Comparison of ENCODE assay signal across 8 mouse cellular contexts in genomic region chr16:17530640-17531288, GRCm38 (mm10). TPM values are rescaled to one million over a fixed set of nuclear protein-coding genes. Genes with fewer than 3 reads are reported as not detected.
DNase-seq lines count a peak whose midpoint lies in the region; ATAC-seq and TF ChIP-seq lines count a peak whose summit lies in the region.

Gene Thap7, minus strand, starts transcription at chr16:17531136.

- peaks cover 18% of the 10 kb centered on the region for H3K79me2 ChIP-seq in MEL (ENCODE audit: control insufficient read depth, insufficient read depth, low read length, poor library complexity)

- H3K27me3 ChIP-seq in MEL (ENCODE audit: control insufficient read depth in 1 of 2, insufficient read depth in 2 of 2, low read length in 2 of 2): no peaks in the 10 kb centered on the region
- no peaks in the 10 kb centered on the region for H3K27me3 ChIP-seq in cerebellum, adult 2 months (ENCODE audit: control insufficient read depth, insufficient read depth, low read length)
- H3K27me3 ChIP-seq in lung, embryonic 16.5 days (ENCODE audit: control insufficient read depth, insufficient read depth, low read depth, low read length): no peaks in the 10 kb centered on the region

- peak; percentile 88 to 93 for ATAC-seq in hematopoietic stem cell, adult 5-6 weeks (replicated peaks in 1 of 2; ENCODE audit: insufficient read depth in 1 of 2, low FRiP score in 2 of 2, low TSS enrichment in 1 of 2, low read depth in 1 of 2, poor library complexity in 2 of 2, severe bottlenecking in 2 of 2)
- peak; percentile 97 for ATAC-seq in lung, embryonic 16.5 days (ENCODE audit: low read depth)

- no peak for TF ChIP-seq RAD21 in MEL (IDR thresholded peaks at IDR 0.05; ENCODE audit: low read depth, low read length)

- peaks cover 0 to 13% of the 10 kb centered on the region in 2 experiments; a peak in 2 of 4 replicates for H3K4me1 ChIP-seq in MEL (ENCODE audit: control insufficient read depth in 1 of 2, insufficient read depth in 2 of 2, low read length in 2 of 2)
- H3K4me1 ChIP-seq in cerebellum, adult 2 months (ENCODE audit: control insufficient read depth, insufficient read depth, low read length): no peaks in the 10 kb centered on the region; the same call in 1 of the 2 replicates
- peaks cover 16% of the 10 kb centered on the region for H3K4me1 ChIP-seq in lung, embryonic 16.5 days (replicated peaks; ENCODE audit: control insufficient read depth, insufficient read depth, low read length)

- DNase-seq in MEL (ENCODE audit: low read depth, low spot score): peak; percentile 98
- DNase-seq in cerebellum, adult 2 months: peak; percentile 96
- peak; percentile 97 for DNase-seq in forelimb bud, embryonic 11.5 days (ENCODE audit: low read depth, low spot score)
- peak; percentile 87 for DNase-seq in layer of hippocampus, adult 9-10 months (ENCODE audit: low spot score)
- DNase-seq in ovary, postnatal 10 days (ENCODE audit: low spot score): peak; percentile 90
- peak; percentile 95 to 98 for DNase-seq in thymus, postnatal 10 days (ENCODE audit: low spot score in 2 of 2)

- H3K9ac ChIP-seq in MEL (ENCODE audit: control insufficient read depth, low read depth, low read length, poor library complexity, severe bottlenecking): peak within 1 kb of the TSS; percentile 99
- peak within 1 kb of the TSS; percentile 90 for H3K9ac ChIP-seq in lung, embryonic 16.5 days (ENCODE audit: low read length)

- peak within 1 kb of the TSS; percentile 95 for H3K4me2 ChIP-seq in lung, embryonic 16.5 days (ENCODE audit: low read depth, low read length)

- WGBS in cerebellum, adult 2 months: under 1% methylated on average over 67 of the region's 67 CpGs
- under 1% methylated on average over 66 of the region's 67 CpGs for WGBS in lung, embryonic 16.5 days

- TF ChIP-seq CTCF in MEL (IDR thresholded peaks at IDR 0.05 in 2 of 3, conservative IDR thresholded peaks at IDR 0.05 in 1 of 3; ENCODE audit: control insufficient read depth in 1 of 3, insufficient read depth in 1 of 3, low read depth in 2 of 3, low read length in 3 of 3, poor library complexity in 1 of 3, severe bottlenecking in 1 of 3): no peak
- TF ChIP-seq CTCF in cerebellum, adult 2 months (IDR thresholded peaks at IDR 0.05; ENCODE audit: borderline replicate concordance, insufficient read depth, low read depth, low read length): no peak

- peaks cover 0 to 12% of the 10 kb centered on the region in 2 experiments; a peak in 2 of 4 replicates for H3K36me3 ChIP-seq in MEL (ENCODE audit: control insufficient read depth in 1 of 2, insufficient read depth in 2 of 2, low read length in 2 of 2)
- H3K36me3 ChIP-seq in lung, embryonic 16.5 days (ENCODE audit: control insufficient read depth, insufficient read depth, low read length): peaks cover 24% of the 10 kb centered on the region

- TF ChIP-seq POLR2A in MEL (IDR thresholded peaks at IDR 0.05; ENCODE audit: control insufficient read depth in 1 of 2, insufficient read depth in 1 of 2, low read depth in 1 of 2, low read length in 2 of 2, poor library complexity in 1 of 2): peak; percentile 95 to 97
- TF ChIP-seq POLR2A in cerebellum, adult 2 months (IDR thresholded peaks at IDR 0.05; ENCODE audit: borderline replicate concordance, insufficient read depth, low read length): peak; percentile 85

- peak within 1 kb of the TSS; percentile 89 for H3K27ac ChIP-seq in MEL (ENCODE audit: control insufficient read depth, low read depth, low read length)
- H3K27ac ChIP-seq in cerebellum, adult 2 months (ENCODE audit: insufficient read depth, low read length): peak within 1 kb of the TSS; percentile 61
- peak within 1 kb of the TSS; percentile 96 for H3K27ac ChIP-seq in lung, embryonic 16.5 days (ENCODE audit: low read length)

- TF ChIP-seq EP300 in MEL (IDR thresholded peaks at IDR 0.05; ENCODE audit: low read depth in 1 of 2, low read length in 2 of 2): no peak

- H3K9me3 ChIP-seq in MEL (replicated peaks; ENCODE audit: insufficient read depth, low read length): no peaks in the 10 kb centered on the region
- H3K9me3 ChIP-seq in lung, embryonic 16.5 days (ENCODE audit: control insufficient read depth, low read length): no peaks in the 10 kb centered on the region

- H3K4me3 ChIP-seq in MEL (ENCODE audit: control insufficient read depth in 1 of 2, insufficient read depth in 1 of 2, low read depth in 2 of 2, low read length in 2 of 2): peak within 1 kb of the TSS; percentile 58 to 100
- H3K4me3 ChIP-seq in cerebellum, adult 2 months (replicated peaks; ENCODE audit: insufficient read depth, low read depth, low read length): peak within 1 kb of the TSS; percentile 85
- peak within 1 kb of the TSS; percentile 56 for H3K4me3 ChIP-seq in lung, embryonic 16.5 days (ENCODE audit: low read length)

TF ChIP-seq in MEL, 35 proteins besides CTCF, POLR2A, EP300 and RAD21:
- no peak for TF ChIP-seq ZNF384 (IDR thresholded peaks at IDR 0.05; ENCODE audit: low read depth, low read length)
- TF ChIP-seq ELF1 (IDR thresholded peaks at IDR 0.05; ENCODE audit: low read depth, low read length): peak; percentile 99
- TF ChIP-seq MEF2A (IDR thresholded peaks at IDR 0.05; ENCODE audit: extremely low read depth, insufficient replicate concordance, low read depth, low read length, poor library complexity, severe bottlenecking): no peak
- TF ChIP-seq NRF1 (IDR thresholded peaks at IDR 0.05; ENCODE audit: insufficient read depth, low read depth, low read length, poor library complexity, severe bottlenecking): peak; percentile 93
- TF ChIP-seq ZC3H11A (IDR thresholded peaks at IDR 0.05; ENCODE audit: low read depth, low read length): no peak
- peak; percentile 81; the same call in 1 of the 2 replicates for TF ChIP-seq MAX (IDR thresholded peaks at IDR 0.05; ENCODE audit: low read length)
- TF ChIP-seq TBP (IDR thresholded peaks at IDR 0.05; ENCODE audit: low read depth, low read length): peak; percentile 60; the same call in 1 of the 2 replicates
- no peak; the same call in 1 of the 2 replicates for TF ChIP-seq KAT2A (conservative IDR thresholded peaks at IDR 0.05; ENCODE audit: low read depth, low read length)
- no peak for TF ChIP-seq SMC3 (IDR thresholded peaks at IDR 0.05; ENCODE audit: low read depth, low read length)
- TF ChIP-seq MYC (IDR thresholded peaks at IDR 0.05; ENCODE audit: low read depth, low read length): 0 out of 2 replicates have a peak, but pooled peaks have one; percentile 38
- TF ChIP-seq POLR2AphosphoS2 (IDR thresholded peaks at IDR 0.05; ENCODE audit: low read length): peak; percentile 94
- no peak; the same call in 1 of the 2 replicates for TF ChIP-seq E2F4 (IDR thresholded peaks at IDR 0.05; ENCODE audit: borderline replicate concordance, low read depth, low read length)
- peak; percentile 95 for TF ChIP-seq CHD2 (IDR thresholded peaks at IDR 0.05; ENCODE audit: low read length)
- TF ChIP-seq POLR2AphosphoS5 (IDR thresholded peaks at IDR 0.05; ENCODE audit: borderline replicate concordance, low read depth, low read length): no peak
- peak; percentile 54; the same call in 1 of the 2 replicates for TF ChIP-seq TCF12 (IDR thresholded peaks at IDR 0.05; ENCODE audit: low read depth, low read length)
- TF ChIP-seq BHLHE40 (IDR thresholded peaks at IDR 0.05; ENCODE audit: borderline replicate concordance, low read depth, low read length): no peak; the same call in 1 of the 2 replicates
- TF ChIP-seq CHD1 (IDR thresholded peaks at IDR 0.05; ENCODE audit: low read depth, low read length): no peak
- no peak; the same call in 1 of the 2 replicates for TF ChIP-seq ETS1 (IDR thresholded peaks at IDR 0.05; ENCODE audit: low read depth, low read length)
- peak; percentile 87 for TF ChIP-seq NELFE (IDR thresholded peaks at IDR 0.05; ENCODE audit: low read depth, low read length)
- peak; percentile 65 for TF ChIP-seq ZMIZ1 (IDR thresholded peaks at IDR 0.05; ENCODE audit: low read depth, low read length)
- TF ChIP-seq SIN3A (IDR thresholded peaks at IDR 0.05; ENCODE audit: low read length): peak; percentile 62; the same call in 1 of the 2 replicates
- TF ChIP-seq USF1 (IDR thresholded peaks at IDR 0.05; ENCODE audit: low read depth, low read length): 0 out of 2 replicates have a peak, but pooled peaks have one; percentile 5
- no peak for TF ChIP-seq UBTF (IDR thresholded peaks at IDR 0.05; ENCODE audit: borderline replicate concordance, insufficient read depth, low read depth, low read length)
- TF ChIP-seq MAFK (IDR thresholded peaks at IDR 0.05; ENCODE audit: borderline replicate concordance, low read depth, low read length): no peak
- no peak for TF ChIP-seq TAL1 (IDR thresholded peaks at IDR 0.05; ENCODE audit: low read length)
- TF ChIP-seq MAZ (IDR thresholded peaks at IDR 0.05; ENCODE audit: low read depth, low read length): peak; percentile 78; the same call in 1 of the 2 replicates
- TF ChIP-seq GABPA (IDR thresholded peaks at IDR 0.05; ENCODE audit: low read depth, low read length): no peak
- TF ChIP-seq ZKSCAN1 (IDR thresholded peaks at IDR 0.05; ENCODE audit: low read depth, low read length): no peak
- TF ChIP-seq MXI1 (IDR thresholded peaks at IDR 0.05; ENCODE audit: low read depth, low read length): peak; percentile 75
- TF ChIP-seq USF2 (IDR thresholded peaks at IDR 0.05; ENCODE audit: borderline replicate concordance in 1 of 2, insufficient read depth in 1 of 2, low read depth in 1 of 2, low read length in 2 of 2): no peak
- peak; percentile 86 for TF ChIP-seq HCFC1 (IDR thresholded peaks at IDR 0.05; ENCODE audit: low read depth, low read length)
- no peak for TF ChIP-seq RCOR1 (IDR thresholded peaks at IDR 0.05; ENCODE audit: low read depth, low read length)
- TF ChIP-seq JUND (IDR thresholded peaks at IDR 0.05; ENCODE audit: low read depth, low read length): no peak
- no peak for TF ChIP-seq GATA1 (IDR thresholded peaks at IDR 0.05; ENCODE audit: low read depth, low read length)
- no peak for TF ChIP-seq MYB (IDR thresholded peaks at IDR 0.05; ENCODE audit: low read depth, low read length)

RNA-seq across cellular contexts. Expression of gene Thap7, which starts in this region (rescaled TPM):
- total RNA-seq in MEL (2012; rRNA removed): 53.6 and 65.5 TPM in 2 replicates
- 10 to 100 TPM in 1 of 2 experiments, not detected in 1; 65.4 TPM for polyA plus RNA-seq in MEL (2012; ENCODE audit: insufficient read depth in 1 of 2, insufficient read length in 2 of 2, low read depth in 1 of 2, low replicate concordance in 2 of 2, missing spikeins in 1 of 2)
- polyA plus RNA-seq in cerebellum, adult 2 months (2012; rRNA removed): 74.3 TPM in 2 replicates
- total RNA-seq in hematopoietic stem cell, adult 5-6 weeks (2017): 21.2 and 55.7 TPM in 2 replicates
- polyA plus RNA-seq in lung, embryonic 16.5 days (2015; fragmentation: Nextera tagmentation; extraction: Ambion mirVana): 53.0 and 59.5 TPM in 2 replicates

Comparison
In these comparisons a context has a peak if more than half of its experiments do, and no peak if none do; other contexts are left out.
1. Peak in every context shown above with its lines: DNase-seq, ATAC-seq, H3K4me3 ChIP-seq and H3K27ac ChIP-seq.